Mouse (Mus musculus): ENCODE measurements around the gene 4930402F06Rik.

The 4930402F06Rik gene

DNA sequence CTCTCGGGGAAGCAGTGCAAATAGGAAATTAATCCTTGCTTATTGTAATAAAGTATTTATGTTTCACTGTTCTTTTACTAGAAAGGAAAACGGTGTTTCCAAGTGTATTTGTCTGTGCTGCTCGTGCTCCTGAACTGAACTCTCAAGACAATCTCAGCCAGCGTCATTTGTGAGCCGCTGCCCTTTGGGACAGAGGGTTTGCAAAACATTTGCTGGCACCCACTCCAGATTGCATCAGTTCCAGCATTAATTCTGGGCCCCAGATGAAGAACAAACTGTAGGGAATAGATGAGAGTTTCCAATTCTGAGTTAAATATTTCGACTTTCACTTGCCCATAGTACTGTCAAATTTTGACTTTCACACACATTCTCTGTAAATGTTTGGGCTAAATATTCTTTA is 58.3 kb downstream of the 4930402F06Rik start:
- peak; percentile 98 for DNase-seq (ENCODE audit: low spot score)

DNA sequence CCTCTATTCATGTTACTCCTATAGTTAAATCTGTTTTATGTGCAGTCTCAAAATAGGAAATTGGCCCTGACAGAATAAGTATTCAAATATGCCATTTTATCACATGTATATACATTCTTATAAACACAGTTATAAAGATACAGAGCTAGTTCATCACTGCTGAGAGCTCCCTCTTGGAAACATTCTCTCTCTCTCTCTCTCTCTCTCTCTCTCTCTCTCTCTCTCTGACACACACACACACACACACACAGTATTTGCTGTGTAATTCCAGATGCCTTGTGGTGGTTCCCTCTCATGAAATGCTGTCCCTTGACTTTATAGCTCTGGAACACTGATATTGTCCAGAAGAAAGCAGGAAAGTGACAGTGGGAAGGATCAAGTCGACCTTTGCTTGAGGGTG is 58.9 kb downstream of the 4930402F06Rik start:
- peak; percentile 48 for DNase-seq (ENCODE audit: low spot score)

DNA sequence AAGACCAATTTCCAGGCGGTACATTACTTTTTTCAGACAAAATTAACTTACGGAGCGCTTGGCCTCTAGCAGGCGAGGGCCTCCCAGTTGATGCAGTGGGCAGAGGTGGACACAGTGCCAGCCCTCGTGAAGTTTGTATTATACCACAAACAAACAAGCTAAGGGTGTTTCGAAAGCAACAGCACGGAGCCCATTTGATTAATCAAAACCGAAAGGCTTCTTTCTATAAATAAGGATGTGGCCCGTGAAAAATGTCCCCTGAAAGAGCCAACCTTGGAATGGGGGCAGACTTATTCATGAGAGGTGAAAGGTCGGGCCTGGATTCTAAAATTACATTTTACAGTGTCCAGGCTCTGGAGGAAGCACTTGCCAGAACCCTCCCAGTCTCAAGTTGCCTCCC is 59.6 kb downstream of the 4930402F06Rik start:
- DNase-seq (ENCODE audit: low spot score), result peak; percentile 77

DNA sequence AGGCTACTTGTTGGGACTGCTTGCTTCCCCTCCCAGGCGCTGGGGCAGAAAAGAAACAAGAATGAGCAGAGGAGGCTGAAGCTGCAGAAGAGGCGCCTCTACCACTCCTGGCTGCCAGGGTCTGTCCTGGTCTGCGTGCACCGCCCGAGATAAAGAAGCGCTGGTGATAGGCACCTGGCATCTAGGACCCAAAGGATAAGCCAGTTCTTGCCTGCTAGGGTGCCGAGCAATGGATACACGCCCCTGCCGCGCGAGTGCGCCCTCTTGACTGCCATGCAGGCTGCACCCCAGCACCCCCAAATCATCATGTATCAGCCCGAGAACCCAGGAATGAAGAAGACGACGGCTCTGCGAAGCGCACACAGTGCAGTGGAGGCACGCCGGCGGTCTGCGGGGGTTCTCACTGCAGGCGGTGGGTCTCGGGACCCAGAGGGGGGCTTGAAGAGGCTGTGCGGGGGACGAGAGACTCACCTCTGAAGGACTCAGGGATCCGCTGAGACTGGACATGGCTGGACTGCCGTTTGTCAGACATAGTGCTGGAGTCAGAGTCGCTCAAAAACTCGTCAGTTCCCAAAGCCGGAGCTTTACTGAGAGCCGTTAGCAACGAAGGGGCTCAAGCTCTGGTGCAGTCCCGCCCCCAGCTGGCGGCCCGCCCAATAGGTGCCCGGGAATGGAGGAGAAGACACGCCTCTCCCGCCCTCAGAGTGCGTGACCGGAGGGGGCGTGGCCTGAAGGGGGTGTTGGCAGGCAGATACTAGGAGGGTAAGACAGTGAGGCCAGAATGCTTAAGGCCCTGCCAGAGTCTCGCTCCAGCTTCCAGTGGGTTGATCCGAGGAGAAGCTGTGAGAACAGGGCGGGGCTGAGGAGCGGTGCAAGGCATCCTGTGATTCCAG is 60.3 kb downstream of the 4930402F06Rik start, which contains the start of gene Stom:
TSS of gene Stom (minus strand) at position 589 of the 893 bp plus-strand sequence.
- peak; percentile 100 for DNase-seq (ENCODE audit: low spot score)

DNA sequence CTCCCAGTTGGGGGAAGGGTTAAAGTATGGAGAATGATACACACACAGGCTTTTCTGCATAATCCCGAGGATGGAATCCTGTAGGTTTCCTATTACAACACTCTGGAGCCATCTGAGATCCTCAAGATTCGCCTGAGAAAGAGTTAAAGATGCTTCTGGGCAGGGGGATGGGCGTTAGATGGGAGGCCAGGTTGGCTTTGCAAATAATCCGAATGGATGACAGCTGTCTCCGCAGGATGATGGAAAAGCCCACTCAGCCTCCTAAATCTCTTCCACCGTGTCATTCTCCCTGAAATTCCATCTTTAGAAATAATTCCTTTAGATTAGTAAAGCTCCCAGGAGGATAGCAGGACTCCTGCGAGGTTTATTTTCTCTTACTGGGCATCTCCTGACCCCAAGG is 61.4 kb downstream of the 4930402F06Rik start:
- DNase-seq (ENCODE audit: low spot score), result no peak

DNA sequence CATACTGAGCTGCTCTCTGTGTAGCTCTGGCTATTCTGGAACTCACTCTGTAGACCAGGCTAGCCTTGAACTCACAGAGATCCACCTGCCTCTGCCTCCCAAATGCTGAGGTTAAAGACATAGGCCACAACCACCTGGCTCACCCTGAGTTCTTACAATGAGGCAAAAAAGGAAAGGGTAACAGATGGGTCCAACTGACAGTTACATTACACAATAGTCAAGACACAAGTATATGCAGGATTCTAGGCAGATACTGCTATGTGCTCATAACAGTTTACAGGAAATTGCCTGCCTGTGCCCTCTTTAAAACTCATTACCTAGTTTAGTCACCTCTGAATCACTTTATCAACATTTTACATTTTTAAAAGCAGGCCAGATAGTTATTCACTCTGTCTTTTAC is 63.3 kb downstream of the 4930402F06Rik start:
- DNase-seq (ENCODE audit: low spot score), result no peak

DNA sequence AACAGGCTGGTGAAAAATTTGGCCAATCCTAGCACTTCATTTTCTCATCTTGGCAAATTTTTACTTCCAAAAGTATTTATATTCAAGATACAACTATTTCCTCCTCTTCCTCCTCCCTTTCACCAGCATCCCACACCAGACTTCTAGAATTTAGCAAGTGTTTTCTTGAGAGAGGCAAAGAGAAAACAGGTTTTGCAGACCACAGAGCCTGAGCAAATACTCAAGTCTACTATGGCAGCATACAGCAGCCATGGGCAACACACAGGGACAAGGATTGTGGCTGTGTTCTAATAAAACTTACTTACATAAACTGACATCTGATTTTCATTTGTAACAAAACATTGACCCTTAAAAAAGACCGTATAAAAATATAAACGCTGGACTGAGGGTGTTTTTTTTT is 65.8 kb downstream of the 4930402F06Rik start:
- no peak for DNase-seq (ENCODE audit: low spot score)

DNA sequence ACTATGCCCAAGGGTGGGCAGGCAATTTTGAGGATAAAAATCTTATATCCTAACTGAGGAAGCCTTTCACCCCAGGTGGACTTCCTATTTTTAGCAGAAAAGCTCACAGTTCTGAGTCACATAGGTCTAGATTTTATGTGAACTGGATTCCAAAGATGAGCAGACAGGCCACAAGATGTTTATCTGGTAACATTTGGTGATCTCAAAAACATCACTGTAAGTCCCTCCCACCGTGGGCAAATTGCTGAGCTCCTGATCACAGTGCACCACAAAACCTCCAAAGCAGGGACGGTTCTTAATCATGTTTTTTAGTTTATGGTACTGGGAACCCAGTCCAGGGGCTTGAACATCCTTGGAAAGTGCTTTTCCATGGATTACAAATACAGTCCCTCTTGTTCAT is 67.9 kb downstream of the 4930402F06Rik start:
- no peak for DNase-seq (ENCODE audit: low spot score)

DNA sequence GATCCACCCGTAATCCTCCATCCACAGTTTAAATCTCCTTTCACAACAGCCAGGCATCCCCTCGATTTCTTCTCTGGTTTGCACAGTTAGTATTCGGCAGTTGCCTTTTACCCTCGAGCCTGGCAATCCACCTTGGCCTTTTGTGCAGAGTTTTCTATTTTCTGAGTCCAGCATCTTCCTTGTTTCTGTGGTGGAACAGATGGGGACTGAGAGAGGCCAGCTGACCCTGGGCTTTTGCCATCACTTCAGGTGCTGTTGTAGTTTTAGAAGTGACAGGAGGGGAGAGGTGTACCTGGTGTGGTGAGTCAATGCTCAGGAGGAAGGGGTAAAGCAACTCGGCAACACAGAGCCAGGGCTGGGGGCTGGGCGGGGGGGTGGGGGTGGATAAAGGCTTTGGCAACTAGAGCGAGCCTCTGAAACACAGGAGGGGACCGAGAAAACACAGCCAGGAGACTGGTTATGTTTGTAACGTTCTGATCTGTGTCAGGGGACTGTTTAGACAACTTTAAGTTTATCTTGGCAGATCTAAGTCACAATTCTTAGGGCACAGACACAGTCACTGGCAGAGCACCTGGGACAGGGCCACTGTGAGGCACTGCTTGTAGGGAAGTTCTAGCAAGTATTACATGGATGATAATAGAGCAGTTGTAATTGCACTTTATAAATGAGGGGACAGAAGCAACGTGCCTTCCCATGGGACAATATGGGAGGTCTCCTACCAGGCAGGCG is 68.7 kb downstream of the 4930402F06Rik start:
- DNase-seq (ENCODE audit: low spot score), result no peak

DNA sequence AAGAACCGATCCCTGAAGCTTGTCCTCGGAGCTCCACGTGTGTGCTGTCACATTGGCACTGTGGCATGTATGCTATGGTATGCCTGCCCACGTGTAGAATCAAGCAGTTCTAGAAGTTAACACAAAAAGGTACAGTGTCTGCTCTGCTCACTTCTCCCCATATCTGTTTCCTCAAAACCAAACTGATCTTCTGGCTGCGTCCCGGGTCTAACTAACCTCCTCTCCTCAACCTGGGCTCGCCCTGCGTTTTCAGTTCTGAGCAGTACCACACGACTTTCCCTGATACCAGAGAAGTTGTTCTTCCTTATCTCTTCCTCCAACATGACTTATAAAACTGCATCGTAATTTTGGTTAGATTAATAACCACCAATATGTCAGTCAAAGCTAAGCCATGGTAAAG is 69.4 kb downstream of the 4930402F06Rik start:
- no peak for DNase-seq (ENCODE audit: low spot score)

DNA sequence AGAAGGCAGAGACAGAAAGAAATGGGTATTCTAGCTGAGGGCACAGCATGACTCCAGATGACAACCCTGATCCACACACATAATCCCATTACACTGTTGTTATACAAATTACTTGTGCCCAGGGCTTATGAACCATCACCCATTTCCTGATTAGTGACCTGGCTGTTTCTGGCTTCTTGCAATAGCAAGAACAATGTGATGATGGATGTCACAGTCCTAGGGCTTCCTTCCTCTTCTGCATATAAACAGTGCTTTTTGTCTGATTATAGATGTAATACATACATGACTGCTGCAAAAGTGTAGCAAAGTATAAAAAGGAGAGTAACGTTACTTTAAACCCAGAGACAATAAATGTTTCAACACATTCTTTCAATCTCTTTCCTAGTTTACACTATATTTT is 70.0 kb downstream of the 4930402F06Rik start:
- no peak for DNase-seq (ENCODE audit: low spot score)

DNA sequence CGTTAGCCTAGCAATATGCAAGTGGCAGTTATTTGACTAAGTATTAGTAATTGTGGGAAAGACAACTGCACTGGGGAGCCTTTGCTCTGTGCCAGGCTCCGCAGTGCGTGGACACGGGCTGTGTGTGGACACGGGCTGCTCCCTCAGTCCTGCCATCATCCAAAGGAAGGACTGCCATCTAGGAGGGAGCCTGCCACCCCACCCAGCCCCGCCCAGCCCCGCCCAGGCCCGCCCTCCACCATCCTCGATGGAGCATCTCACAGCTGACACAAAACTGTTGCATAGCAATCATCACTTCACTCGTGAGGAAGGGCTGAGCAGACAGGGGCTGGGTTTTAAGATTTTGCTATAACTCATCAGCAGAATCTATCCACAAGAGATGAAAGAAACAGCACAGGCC is 71.0 kb downstream of the 4930402F06Rik start:
- DNase-seq (ENCODE audit: low spot score), result no peak

Measured in adipocyte (in vitro differentiated cells).